Mouse (Mus musculus): Measurements from ENCODE around the gene Tgtp1. TPM values are rescaled to one million over a fixed set of nuclear protein-coding genes. Genes with fewer than 3 reads are reported as not detected.
A peak's percentile ranks its signal among the peaks of the same experiment; 100 is the strongest.
"Not testable (repeated sequence)": the region's sequence is repeated elsewhere in the genome, so short reads cannot be mapped to it uniquely, and the experiment has no call there.

Tgtp1 gene
- total RNA-seq (2018; cell fraction: chromatin; rRNA removed) = 10 to 100 TPM in 12 of 26 experiments, 1 to 10 TPM in 2, under 1 TPM in 9, not detected in 3; 0.30 to 38.4 (median 10.3) TPM
- total RNA-seq (2018; cell fraction: cytosol; rRNA removed) = 10 to 100 TPM in 13 of 26 experiments, 1 to 10 TPM in 2, under 1 TPM in 11; 0.36 to 92.1 (median 13.7) TPM
- 10 to 100 TPM in 14 of 26 experiments, 1 to 10 TPM in 5, under 1 TPM in 6, not detected in 1; 0.34 to 94.0 (median 19.8) TPM for total RNA-seq (2018; cell fraction: nucleus; rRNA removed)
- polyA plus RNA-seq (2018) = 0.63 to 6.2 TPM (median 1.7 TPM) in 3 replicates

DNA sequence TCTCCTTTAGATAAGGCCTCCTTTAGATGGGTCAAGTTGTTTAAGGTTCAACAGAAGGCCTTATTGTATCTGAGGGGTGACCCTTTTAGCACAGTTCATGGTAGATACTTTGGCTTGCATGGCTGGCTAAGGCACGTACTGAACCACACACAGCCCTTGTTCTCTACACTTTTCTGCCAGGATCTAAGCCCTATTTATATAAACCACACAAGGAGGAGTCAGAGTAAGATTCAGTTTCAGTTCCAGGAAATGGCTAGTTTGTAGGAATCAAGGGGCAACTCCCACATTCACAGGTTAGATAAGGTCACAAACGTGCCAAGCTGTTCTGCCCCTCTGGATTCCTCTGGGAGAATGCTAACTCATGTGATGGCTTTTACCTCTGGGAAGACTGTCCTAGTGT lies at the start of gene Tgtp1:
TSS of gene Tgtp1 (minus strand) at position 155 of the 400 bp plus-strand sequence.
- not testable (repeated sequence) for H3K27ac ChIP-seq; H3K79me2 ChIP-seq (ENCODE audit: inconsistent target); H3K4me3 ChIP-seq (ENCODE audit: inconsistent target); H3K36me3 ChIP-seq (ENCODE audit: inconsistent target)
- WGBS (ENCODE audit: missing documents) = 19% methylated on average over 2 of the region's 2 CpGs

DNA sequence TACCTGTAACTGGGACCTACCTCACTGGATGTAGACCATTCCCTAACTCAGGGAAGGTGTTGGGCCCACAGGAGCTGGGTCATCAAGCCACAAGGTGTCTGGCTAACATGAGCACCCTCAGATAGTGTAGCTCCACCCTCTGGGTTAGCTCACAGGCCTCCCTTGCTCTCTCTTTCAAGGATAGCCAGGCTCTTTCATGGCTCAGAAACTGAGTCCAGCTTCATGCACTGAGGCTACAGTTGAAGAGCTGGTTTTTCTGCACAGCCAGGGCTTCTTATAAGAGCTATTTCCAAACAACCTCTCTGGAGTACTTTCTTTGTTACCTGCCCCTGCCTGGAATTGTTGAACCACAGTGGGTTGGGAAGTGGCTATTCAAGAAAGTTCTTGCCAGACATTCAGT lies 18.1 kb upstream of the Tgtp1 start:
- not testable (repeated sequence) for H3K36me3 ChIP-seq (ENCODE audit: inconsistent target); H3K4me3 ChIP-seq (ENCODE audit: inconsistent target); H3K79me2 ChIP-seq (ENCODE audit: inconsistent target); H3K27ac ChIP-seq

DNA sequence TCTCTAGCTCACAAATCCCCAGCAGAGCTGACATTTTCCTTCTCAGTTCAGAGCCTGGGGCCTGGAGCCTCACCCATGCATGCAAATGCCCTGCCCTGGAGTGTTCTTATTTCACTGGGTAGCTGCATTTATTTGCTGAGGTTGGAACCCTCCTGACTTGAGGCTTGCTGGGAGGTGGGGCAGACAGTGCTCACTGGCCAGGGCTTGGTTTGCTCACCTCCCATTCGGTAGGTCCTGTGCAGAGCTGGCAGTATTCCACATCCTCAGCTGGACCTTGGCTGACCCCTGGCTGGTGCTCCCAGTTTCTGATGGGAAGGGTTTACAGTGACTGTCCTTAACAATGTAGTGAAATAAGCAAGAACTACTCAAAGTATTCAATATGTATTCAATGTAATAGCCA lies 12.8 kb upstream of the Tgtp1 start:
- not testable (repeated sequence) for H3K27ac ChIP-seq; H3K79me2 ChIP-seq (ENCODE audit: inconsistent target); H3K36me3 ChIP-seq (ENCODE audit: inconsistent target); H3K4me3 ChIP-seq (ENCODE audit: inconsistent target)
- no CpG with 5 or more reads among the region's 1 CpGs for WGBS (ENCODE audit: missing documents)

GRCm38 (mm10) chr11:49006317-49006716 lies 12.3 kb upstream of the Tgtp1 start:
- not testable (repeated sequence) for H3K36me3 ChIP-seq (ENCODE audit: inconsistent target); H3K27ac ChIP-seq; H3K79me2 ChIP-seq (ENCODE audit: inconsistent target); H3K4me3 ChIP-seq (ENCODE audit: inconsistent target)
- 55% methylated on average over 2 of the region's 2 CpGs for WGBS (ENCODE audit: missing documents)

DNA sequence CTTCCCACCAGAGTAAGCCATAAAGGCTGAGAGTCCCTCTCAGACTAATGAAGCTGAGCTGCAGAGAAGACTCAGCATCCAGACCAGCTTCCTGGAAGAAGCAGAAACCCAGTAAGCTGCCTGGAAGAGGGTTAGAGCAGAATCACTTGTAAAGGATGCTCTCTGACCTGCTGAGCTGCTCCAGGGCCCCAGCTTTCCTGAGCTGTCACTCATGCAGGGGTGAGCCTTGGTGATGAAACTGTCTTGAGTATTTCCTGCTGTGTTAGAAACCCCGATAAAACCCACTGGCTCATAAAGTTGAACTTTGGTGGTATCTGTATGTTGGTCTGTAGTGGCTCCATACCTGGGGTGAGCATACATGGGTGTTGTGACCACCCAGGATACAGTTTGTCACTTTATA lies 6.4 kb upstream of the Tgtp1 start:
- H3K79me2 ChIP-seq (ENCODE audit: inconsistent target); H3K4me3 ChIP-seq (ENCODE audit: inconsistent target); H3K27ac ChIP-seq; H3K36me3 ChIP-seq (ENCODE audit: inconsistent target): not testable (repeated sequence)
- WGBS (ENCODE audit: missing documents) = 33% methylated on average over 1 of the region's 1 CpGs

- 85% methylated on average over 10 of the region's 10 CpGs for WGBS (ENCODE audit: missing documents)
- H3K79me2 ChIP-seq (ENCODE audit: inconsistent target); H3K27ac ChIP-seq; H3K36me3 ChIP-seq (ENCODE audit: inconsistent target); H3K4me3 ChIP-seq (ENCODE audit: inconsistent target): not testable (repeated sequence)
Observed at GRCm38 (mm10) chr11:48993296-48993695, 676 bp downstream of the Tgtp1 start.

DNA sequence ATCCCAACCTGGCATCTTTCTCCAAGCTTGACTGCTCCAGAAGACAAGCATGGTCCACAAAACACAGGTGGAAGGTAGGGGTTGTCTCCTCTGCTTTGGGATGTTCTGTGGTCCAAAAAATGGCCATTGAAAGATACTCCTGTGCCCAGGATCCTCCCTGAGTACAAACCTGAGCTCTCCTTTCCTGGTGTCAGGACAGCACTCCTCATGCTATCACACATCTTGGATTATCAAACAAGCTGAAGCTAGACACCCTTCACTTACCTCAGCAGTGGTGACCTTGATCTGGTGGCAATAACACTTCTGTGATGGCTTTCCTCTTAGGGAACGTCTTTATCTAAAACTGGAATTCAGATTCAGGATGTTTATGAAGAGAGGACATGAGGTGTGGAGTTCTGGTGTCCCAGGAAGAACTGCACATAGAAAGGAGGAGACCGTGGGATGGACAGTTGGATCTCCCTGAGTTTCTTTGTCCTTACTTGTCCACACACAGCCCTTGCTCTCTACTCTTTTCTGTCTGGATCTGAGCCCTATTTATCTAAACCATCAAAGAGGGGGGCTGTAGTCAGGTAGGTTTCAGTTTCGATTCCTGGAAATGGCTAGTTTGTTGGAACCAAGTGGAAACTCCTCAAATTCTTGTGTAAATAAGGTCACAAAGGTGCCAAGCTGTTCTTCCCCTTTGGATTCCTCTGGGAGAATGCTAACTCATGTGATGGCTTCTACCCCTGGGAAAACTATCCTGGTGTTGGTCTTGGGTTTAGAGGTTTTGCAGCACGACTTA lies 2.0 kb downstream of the Tgtp1 start, which contains the start of gene Gm12185:
TSS of gene Gm12185 (minus strand) at position 487 of the 781 bp plus-strand sequence.
- not testable (repeated sequence) for H3K36me3 ChIP-seq (ENCODE audit: inconsistent target); H3K4me3 ChIP-seq (ENCODE audit: inconsistent target); H3K79me2 ChIP-seq (ENCODE audit: inconsistent target); H3K27ac ChIP-seq
- 32% methylated on average over 4 of the region's 4 CpGs for WGBS (ENCODE audit: missing documents)

- H3K79me2 ChIP-seq (ENCODE audit: inconsistent target); H3K27ac ChIP-seq; H3K4me3 ChIP-seq (ENCODE audit: inconsistent target); H3K36me3 ChIP-seq (ENCODE audit: inconsistent target): not testable (repeated sequence)
- whole genome bisulfite sequencing (ENCODE audit: missing documents) = no CpG with 5 or more reads among the region's 2 CpGs
Observed at GRCm38 (mm10) chr11:48989981-48990380, 4.0 kb downstream of the Tgtp1 start.

- WGBS (ENCODE audit: missing documents) = 14% methylated on average over 1 of the region's 3 CpGs
- not testable (repeated sequence) for H3K79me2 ChIP-seq (ENCODE audit: inconsistent target); H3K27ac ChIP-seq; H3K4me3 ChIP-seq (ENCODE audit: inconsistent target); H3K36me3 ChIP-seq (ENCODE audit: inconsistent target)
Observed at GRCm38 (mm10) chr11:48988219-48988618, 5.8 kb downstream of the Tgtp1 start.

- H3K79me2 ChIP-seq (ENCODE audit: inconsistent target); H3K27ac ChIP-seq; H3K4me3 ChIP-seq (ENCODE audit: inconsistent target); H3K36me3 ChIP-seq (ENCODE audit: inconsistent target): not testable (repeated sequence)
- no CpG with 5 or more reads among the region's 3 CpGs for WGBS (ENCODE audit: missing documents)
Observed at GRCm38 (mm10) chr11:48982848-48983247, 11.1 kb downstream of the Tgtp1 start.

GRCm38 (mm10) chr11:48980052-48980451 lies 13.9 kb downstream of the Tgtp1 start:
- H3K27ac ChIP-seq; H3K4me3 ChIP-seq (ENCODE audit: inconsistent target); H3K36me3 ChIP-seq (ENCODE audit: inconsistent target): not testable (repeated sequence)
- WGBS (ENCODE audit: missing documents) = no CpG with 5 or more reads among the region's 5 CpGs
- H3K79me2 ChIP-seq (ENCODE audit: inconsistent target) = peaks cover 10% of the 10 kb centered on the region

DNA sequence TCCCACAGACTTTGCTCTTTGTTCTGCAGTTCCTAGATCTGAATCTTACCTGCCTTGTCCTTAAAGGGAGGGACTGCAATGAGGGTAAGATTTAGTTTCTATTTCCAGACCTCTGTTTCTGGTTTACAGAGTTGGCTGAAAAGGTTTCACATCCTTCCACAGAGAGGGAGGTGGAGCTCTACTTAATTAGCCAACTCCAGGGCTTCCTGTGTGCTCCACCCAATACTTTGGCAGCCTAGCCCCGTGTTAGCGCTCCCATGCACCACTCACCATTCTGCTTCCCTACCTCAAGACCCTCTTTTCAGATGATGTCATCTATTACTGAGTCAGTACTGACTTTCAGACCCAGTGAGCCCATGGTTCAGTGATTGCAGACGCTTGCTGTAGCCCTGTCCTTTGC lies 14.7 kb downstream of the Tgtp1 start, which contains the start of gene 9930111J21Rik1:
TSS of gene 9930111J21Rik1 (minus strand) at position 148 of the 400 bp plus-strand sequence.
- not testable (repeated sequence) for H3K4me3 ChIP-seq (ENCODE audit: inconsistent target); H3K36me3 ChIP-seq (ENCODE audit: inconsistent target)
- H3K79me2 ChIP-seq (ENCODE audit: inconsistent target) = peaks cover 10% of the 10 kb centered on the region
- no CpG with 5 or more reads among the region's 3 CpGs for WGBS (ENCODE audit: missing documents)
- H3K27ac ChIP-seq = peak within 1 kb of the TSS; percentile 65

- Histone ChIP-seq H3K27ac (peak within 1 kb of the TSS; percentile 65), H3K79me2 (ENCODE audit: inconsistent target) (peaks cover 15% of the 10 kb centered on the region)
- not testable (repeated sequence) for H3K4me3 ChIP-seq (ENCODE audit: inconsistent target); H3K36me3 ChIP-seq (ENCODE audit: inconsistent target)
- no CpG with 5 or more reads among the region's 1 CpGs for WGBS (ENCODE audit: missing documents)
Observed at GRCm38 (mm10) chr11:48978240-48978939, 15.6 kb downstream of the Tgtp1 start, which contains the start of gene Olfr56. TSS of gene Olfr56 (plus strand) at chr11:48978889.

DNA sequence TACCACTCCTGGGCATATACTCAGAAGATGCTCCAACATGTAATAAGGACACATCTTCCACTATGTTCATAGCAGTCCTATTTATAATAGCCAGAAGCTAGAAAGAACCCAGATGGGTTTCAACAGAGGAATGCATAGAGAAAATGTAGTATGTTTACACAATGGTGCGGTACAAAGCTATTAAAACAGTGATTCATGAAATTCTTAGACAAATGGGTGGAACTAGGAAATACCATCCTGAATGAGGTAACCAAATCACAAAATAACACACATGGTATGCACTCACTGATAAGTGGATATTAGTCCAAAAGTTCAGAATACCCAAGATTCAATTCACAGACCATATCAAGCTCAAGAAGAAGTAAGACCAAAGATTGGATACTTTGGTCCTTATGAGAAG lies 19.3 kb downstream of the Tgtp1 start:
- no CpG with 5 or more reads among the region's 1 CpGs for WGBS (ENCODE audit: missing documents)
- not testable (repeated sequence) for H3K27ac ChIP-seq; H3K4me3 ChIP-seq (ENCODE audit: inconsistent target)

DNA sequence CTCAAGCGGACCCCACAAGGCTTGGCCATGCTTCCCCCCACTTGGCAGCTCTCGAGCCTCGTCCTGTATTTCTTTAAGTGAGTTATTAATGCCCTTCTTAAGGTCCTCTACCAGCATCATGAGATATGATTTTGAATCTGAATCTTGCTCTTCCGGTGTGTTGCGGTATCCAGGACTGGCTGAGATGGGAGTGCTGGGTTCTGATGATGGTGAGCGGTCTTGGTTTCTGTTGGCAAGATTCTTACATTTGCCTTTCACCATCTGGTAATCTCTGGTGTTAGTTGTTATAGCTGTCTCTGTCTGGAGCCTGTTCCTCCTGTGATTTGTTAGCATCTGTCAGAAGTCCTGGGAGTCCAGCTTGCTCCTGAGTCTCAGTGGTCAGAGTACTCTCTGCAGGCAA lies 47.9 kb downstream of the Tgtp1 start, which contains the start of gene Psme2b:
TSS of gene Psme2b (minus strand) at position 101 of the 400 bp plus-strand sequence.
- H3K79me2 ChIP-seq (ENCODE audit: inconsistent target); H3K27ac ChIP-seq; H3K4me3 ChIP-seq (ENCODE audit: inconsistent target): not testable (repeated sequence)
- WGBS (ENCODE audit: missing documents) = 92% methylated on average over 6 of the region's 6 CpGs
- peaks cover 14% of the 10 kb centered on the region for H3K36me3 ChIP-seq (ENCODE audit: inconsistent target)

More for the DNA sequence above, 19.3 kb downstream of the Tgtp1 start:
- peaks cover 27% of the 10 kb centered on the region for H3K79me2 ChIP-seq (ENCODE audit: inconsistent target)
- not testable (repeated sequence) for H3K36me3 ChIP-seq (ENCODE audit: inconsistent target)

Data from macrophage (primary cell).